Mouse (Mus musculus) mouse embryonic stem cell (cell line): Measurements from ENCODE around the gene Calcoco2.
"Not testable (repeated sequence)": the region's sequence is repeated elsewhere in the genome, so short reads cannot be mapped to it uniquely, and the experiment has no call there.

Experiments used
- in situ Hi-C, 2 experiments: fragments of 300-500 bp; cut with MboI; formaldehyde crosslinking; loops; 1 replicate in 1 of 2; 3 replicates in 1 of 2; pipeline ENCODE4 v1.14.3; 2019 to 2020; ENCODE audit warnings: low sequenced_read_pairs in 2 of 2, low pct_unique_long_range_greater_than_20kb in 1 of 2, mixed read lengths in 1 of 2; ENCODE audit not compliant: unreplicated experiment in 1 of 2

Calcoco2 gene

DNA sequence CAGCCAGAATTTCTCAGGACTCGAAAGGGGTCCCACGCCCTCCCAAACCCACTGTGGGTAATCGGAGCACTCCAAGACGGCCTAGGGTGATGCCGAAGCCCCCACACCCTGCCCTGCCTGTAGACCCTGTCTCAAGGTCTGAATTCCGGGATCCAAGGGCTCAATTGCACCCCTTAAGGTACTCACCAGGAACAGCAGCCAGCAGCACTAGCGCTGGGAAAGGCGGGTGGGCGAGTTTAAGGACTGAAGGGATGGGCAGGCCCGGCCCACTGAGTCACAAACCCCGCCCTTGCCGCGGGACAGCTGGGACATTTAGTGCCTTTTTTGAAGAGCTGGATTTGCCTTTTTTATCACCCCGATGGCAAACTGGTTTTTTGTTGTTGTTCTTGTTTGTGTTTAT is at the start of gene Calcoco2:
Calcoco2 (minus strand) TSS at position 214 of the 400 bp plus-strand sequence.
- in situ Hi-C loops: no loop called here

DNA sequence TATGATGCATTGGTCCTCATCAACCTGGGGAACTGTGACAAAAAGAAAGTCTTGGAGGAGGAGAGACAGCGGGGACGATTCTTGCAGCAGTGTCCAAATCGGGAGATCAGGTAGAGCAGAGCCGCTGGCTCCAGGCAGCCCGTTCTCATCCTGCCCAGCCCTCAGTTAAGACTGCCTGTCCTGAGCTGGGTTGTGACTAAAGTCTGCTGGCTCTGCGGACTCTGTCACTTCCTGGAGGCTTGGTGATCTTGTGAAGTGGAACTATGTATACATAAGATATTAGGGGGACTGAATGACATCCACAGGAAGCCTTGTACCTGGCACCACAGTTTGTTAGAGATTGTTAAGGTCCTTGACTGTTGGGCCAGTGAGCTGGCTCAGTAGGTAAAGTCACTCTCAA is 35.7 kb upstream of the Calcoco2 start:
- in situ Hi-C loops: loop anchor here in 1 of 2 experiments (5.0 kb wide), 1 partner anchor 85 kb away; no protein-coding TSS in a partner anchor

GRCm38 (mm10) chr11:96145622-96146270 is 34.0 kb upstream of the Calcoco2 start:
- in situ Hi-C loops: loop anchor here in 1 of 2 experiments (5.0 kb wide), 1 partner anchor 87 kb away; no protein-coding TSS in a partner anchor

GRCm38 (mm10) chr11:96143766-96144165 is 32.0 kb upstream of the Calcoco2 start:
- in situ Hi-C loops: no loop called here

- in situ Hi-C loops: no loop called here
Measured at GRCm38 (mm10) chr11:96140726-96141175, 29.0 kb upstream of the Calcoco2 start.

DNA sequence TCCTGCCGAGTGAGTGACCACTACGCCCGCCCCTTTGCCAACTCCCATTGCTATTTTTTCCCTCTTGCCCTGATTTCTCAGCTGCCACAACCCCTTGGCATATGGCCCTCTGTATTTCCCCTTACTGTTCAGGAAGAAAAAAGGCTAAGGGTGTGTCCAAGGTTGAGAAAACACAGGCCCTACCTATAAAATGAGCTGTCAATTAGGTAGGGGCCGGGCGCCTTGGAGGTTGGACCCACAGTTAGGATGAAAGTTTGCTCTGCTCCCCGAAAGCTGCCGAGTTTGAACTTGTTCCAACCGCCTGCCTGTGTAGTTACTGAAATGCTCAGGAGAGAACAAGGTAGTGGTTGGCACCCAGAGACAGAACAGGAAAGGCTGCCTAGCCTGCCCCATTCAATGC is 24.1 kb upstream of the Calcoco2 start:
- in situ Hi-C loops: no loop called here

DNA sequence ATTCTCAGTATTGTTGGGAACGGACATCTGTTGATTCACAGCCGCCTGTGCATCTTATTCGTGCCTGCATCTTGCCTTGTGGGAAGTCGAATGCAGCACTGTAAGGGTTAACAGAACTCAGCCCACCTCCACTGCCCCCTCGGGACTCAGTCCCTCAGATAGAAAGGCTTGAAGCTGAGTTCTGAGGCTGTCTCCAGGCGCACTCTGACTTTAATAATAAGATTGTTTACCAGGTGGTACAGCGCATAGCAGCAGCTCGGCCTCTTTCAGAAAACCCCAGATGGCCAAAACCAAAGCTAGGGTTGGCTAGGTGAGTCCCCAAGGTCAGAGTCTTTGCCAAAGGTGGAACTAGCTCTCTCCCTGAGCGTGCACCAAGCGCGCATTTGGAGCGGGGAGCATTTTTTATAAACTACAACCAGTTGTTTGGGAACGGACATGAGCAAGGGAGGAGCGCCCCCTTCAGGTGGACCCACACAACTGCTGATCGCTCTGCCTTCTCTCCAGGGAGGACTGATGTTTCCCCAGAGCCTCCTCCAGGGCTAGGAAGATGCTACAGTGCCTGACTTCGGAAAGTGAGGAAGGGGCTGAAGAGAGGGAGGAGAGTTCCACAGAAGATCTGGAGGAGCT is 21.6 kb upstream of the Calcoco2 start, which contains the start of gene Ttll6:
Ttll6 (plus strand) TSS at position 548 of the 627 bp plus-strand sequence.
- in situ Hi-C loops: loop anchor here in 1 of 2 experiments (5.0 kb wide), 1 partner anchor 41 kb away; no protein-coding TSS in a partner anchor

DNA sequence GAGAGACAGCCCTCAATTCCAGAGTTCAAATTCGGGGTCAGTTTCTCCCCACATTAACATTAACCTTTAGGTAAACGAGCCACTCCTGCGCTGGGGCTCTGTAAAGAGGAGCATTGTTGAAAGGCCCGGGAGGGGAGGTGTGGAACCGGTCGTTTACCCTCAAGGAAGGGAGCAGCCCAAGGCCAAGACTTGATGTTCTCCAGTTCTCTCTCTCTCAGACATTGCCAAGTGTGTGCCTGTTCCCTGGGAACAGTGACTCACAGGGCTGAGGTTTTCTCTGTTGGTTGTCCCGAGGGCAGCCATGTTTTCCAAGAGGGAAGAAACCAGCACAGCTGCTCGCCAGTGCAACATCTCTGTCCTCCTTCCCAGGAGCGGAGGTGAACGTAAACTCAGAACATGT is 18.8 kb upstream of the Calcoco2 start:
- in situ Hi-C loops: loop anchor here in 1 of 2 experiments (5.0 kb wide), 1 partner anchor 38 kb away; no protein-coding TSS in a partner anchor

DNA sequence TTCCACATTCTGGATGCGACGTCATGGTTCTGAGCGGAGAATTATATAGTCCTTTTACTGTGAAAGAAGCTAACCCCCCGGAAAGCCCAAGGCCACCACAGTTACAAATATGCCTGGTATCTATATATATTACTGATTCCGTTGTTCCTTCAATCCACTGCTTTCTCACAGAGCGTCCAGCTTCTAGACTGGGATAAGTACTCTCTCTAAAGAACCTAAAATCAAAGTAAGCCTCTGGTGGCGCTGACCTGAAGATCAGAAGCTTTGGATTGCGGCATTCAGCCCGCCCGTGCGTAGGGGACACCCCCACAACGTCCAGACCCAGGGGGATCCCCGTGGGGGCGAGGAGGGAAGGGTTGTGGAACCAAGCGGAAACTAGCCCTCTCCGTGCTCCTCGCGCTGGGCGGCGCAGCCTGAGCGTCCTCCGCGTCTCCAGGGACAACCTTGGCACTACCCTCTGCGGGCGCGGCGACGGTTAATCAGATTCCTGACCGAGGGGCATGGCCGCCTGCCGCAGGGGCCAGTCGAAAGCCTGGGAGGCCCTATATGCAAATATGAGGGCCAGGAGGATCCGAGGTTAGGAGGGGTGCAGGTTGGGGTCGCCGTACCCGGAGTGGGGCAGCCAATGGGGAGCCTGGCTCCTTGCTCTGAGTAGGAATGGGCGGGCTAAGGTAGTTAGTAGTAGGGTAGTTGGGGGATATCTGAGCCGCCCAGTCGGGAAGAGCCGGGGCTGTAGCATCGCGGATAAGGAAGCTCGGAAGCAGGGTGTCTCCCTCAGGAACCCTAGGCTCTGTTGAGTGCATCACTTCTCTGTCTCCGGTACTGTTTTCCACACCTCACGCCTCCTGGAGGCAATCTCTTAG is 12.5 kb upstream of the Calcoco2 start:
- in situ Hi-C loops: no loop called here

DNA sequence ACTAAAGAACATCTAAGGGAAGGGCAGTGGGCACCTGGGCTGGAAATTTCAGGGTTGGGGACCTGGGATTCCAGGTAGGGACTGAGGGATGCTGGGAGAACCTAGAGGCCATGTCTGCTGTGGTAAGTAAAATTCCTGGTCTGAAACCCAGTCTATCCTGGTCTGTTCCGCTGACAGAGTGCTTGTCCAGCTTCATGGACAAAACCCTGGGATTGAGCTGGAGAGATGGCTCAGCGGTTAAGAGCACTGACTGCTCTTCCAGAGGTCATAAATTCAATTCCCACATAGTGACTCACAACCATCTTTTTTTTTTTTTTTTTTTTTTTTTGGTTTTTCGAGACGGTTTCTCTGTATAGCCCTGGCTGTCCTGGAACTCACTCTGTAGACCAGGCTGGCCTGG is 11.0 kb upstream of the Calcoco2 start:
- in situ Hi-C loops: not testable (repeated sequence)

DNA sequence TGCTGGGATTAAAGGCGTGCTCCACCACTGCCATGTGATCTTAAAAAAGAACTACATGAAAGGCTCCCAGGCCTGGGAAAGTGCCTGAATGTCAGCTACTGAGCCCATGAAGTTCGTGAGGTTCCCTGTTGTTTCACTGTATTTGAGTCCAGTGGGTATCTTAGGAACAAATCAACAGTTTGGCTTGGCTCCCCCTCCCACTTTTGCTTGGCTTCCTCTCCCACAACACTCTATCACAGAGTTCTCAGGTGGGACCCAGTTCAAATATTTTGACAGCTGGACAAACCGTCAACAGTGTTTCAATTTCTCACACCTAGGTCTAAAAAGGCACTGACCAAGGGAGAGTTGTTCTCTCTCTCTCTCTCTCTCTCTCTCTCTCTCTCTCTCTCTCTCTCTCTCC is 7.6 kb upstream of the Calcoco2 start:
- in situ Hi-C loops: no loop called here

GRCm38 (mm10) chr11:96116925-96117324 is 5.2 kb upstream of the Calcoco2 start:
- in situ Hi-C loops: not testable (repeated sequence)

GRCm38 (mm10) chr11:96116116-96116515 is 4.4 kb upstream of the Calcoco2 start:
- in situ Hi-C loops: no loop called here

- in situ Hi-C loops: no loop called here
Measured at GRCm38 (mm10) chr11:96115416-96115815, 3.7 kb upstream of the Calcoco2 start.

- in situ Hi-C loops: no loop called here
Measured at GRCm38 (mm10) chr11:96114077-96114476, 2.3 kb upstream of the Calcoco2 start.

DNA sequence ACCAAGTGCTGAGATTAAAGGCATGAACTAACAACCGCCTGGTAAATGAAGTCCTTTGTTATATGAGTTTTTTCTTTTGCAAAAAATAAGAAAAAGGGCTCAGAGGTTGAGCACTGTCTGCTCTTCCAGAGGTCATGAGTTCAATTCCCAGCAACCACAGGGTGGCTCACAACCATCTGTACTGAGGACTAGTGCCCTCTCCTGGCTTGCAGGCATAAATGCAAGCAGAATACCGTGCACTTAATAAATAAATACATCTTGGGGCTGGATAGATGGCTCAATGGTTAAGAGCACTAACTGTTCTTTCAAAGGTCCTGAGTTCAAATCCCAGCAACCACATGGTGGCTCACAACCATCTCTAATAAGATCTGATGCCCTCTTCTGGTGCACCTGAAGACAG is 814 bp downstream of the Calcoco2 start:
- in situ Hi-C loops: not testable (repeated sequence)

DNA sequence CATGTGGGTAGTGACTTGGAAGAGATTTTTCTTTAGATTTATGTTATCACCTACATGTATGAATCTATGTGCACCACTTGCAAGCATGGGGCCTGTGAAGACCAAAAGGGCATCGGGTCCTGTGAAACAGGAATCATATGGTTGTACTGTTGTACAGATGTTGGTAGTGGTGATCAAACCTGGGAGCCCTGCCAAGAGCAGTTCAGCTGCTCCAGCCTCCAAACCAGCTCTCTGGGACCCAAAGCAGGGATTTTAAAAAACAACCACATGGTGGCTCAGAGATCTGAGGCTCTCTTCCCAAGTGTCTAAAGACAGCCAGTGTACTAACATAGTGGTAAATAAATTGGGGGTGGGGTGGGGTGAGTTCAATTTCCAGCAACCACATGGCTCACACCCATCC is 3.4 kb downstream of the Calcoco2 start:
- in situ Hi-C loops: no loop called here

- in situ Hi-C loops: loop anchor here in 1 of 2 experiments (5.0 kb wide), 2 partner anchors 39 to 139 kb away; partner anchors contain the start of gene Ttll6
Measured at GRCm38 (mm10) chr11:96093361-96093760, 18.4 kb downstream of the Calcoco2 start.
